Mouse (Mus musculus) neural tube, embryonic 11.5 days (tissue): ENCODE data around the gene Abhd15. TPM values are rescaled to one million over a fixed set of nuclear protein-coding genes. Genes with fewer than 3 reads are reported as not detected.

Source experiments
- ATAC-seq: fragments of 200-750 bp; cut with Nextera tagmentation; 2 replicates; pipeline ENCODE4 v1.8.0; 2017; ENCODE audit warnings: moderate number of reproducible peaks, mild to moderate bottlenecking, moderate TSS enrichment, moderate library complexity; ENCODE audit not compliant: insufficient read depth, low FRiP score, low TSS enrichment
- DNase-seq: peaks from one replicate; pipeline ENCODE4 v3.0.0-alpha.2; 2015; ENCODE audit warnings: low spot score
- H3K27ac ChIP-seq: fragments of 300-500 bp; sonication (generic); 2 replicates; pipeline ENCODE4 v1.5.1; 2014; ENCODE audit warnings: low read depth, mild to moderate bottlenecking, low read length
- H3K27me3 ChIP-seq: fragments of 300-500 bp; sonication (generic); 2 replicates; pipeline ENCODE4 v1.6.1; 2014; ENCODE audit warnings: mild to moderate bottlenecking, low read length, mixed read lengths; ENCODE audit not compliant: control insufficient read depth, insufficient read depth
- H3K36me3 ChIP-seq: fragments of 300-500 bp; sonication (generic); 2 replicates; pipeline ENCODE4 v1.6.1; 2014; ENCODE audit warnings: mild to moderate bottlenecking, low read length, moderate library complexity, mixed read lengths; ENCODE audit not compliant: control insufficient read depth, insufficient read depth
- H3K4me1 ChIP-seq: fragments of 300-500 bp; sonication (generic); 2 replicates; pipeline ENCODE4 v1.6.1; 2014; ENCODE audit warnings: low read length, mixed read lengths; ENCODE audit not compliant: control insufficient read depth, insufficient read depth
- H3K4me2 ChIP-seq: fragments of 300-500 bp; sonication (generic); 2 replicates; pipeline ENCODE4 v1.6.1; 2014; ENCODE audit warnings: low read depth, mild to moderate bottlenecking, moderate library complexity
- H3K4me3 ChIP-seq: fragments of 300-500 bp; sonication (generic); 2 replicates; pipeline ENCODE4 v1.5.1; 2014; ENCODE audit warnings: low read depth, low read length
- H3K9ac ChIP-seq: fragments of 300-500 bp; sonication (generic); 2 replicates; pipeline ENCODE4 v1.6.1; 2014; ENCODE audit warnings: mild to moderate bottlenecking, low read length
- H3K9me3 ChIP-seq: fragments of 300-500 bp; sonication (generic); 2 replicates; pipeline ENCODE4 v1.6.1; 2016; ENCODE audit warnings: low read length; ENCODE audit not compliant: control insufficient read depth
- WGBS: fragments of 180-500 bp; shearing (Covaris S2); extraction: QIAGEN DNeasy Blood & Tissue Kit; methylation state at CpG from one replicate; pipeline ENCODE4 v1.1.7; 2014; 5-methylcytosine and 5-hydroxymethylcytosine counted together
- polyA plus RNA-seq: library from polyadenylated mRNA; unstranded; fragments of >200 nt; fragmentation: Nextera tagmentation; extraction: Ambion mirVana; gene quantifications from 2 replicates; pipeline ENCODE4 v1.2.1, GENCODE M21; 2014

Abhd15 gene
- polyA plus RNA-seq: 2.8 and 4.0 TPM in 2 replicates

DNA sequence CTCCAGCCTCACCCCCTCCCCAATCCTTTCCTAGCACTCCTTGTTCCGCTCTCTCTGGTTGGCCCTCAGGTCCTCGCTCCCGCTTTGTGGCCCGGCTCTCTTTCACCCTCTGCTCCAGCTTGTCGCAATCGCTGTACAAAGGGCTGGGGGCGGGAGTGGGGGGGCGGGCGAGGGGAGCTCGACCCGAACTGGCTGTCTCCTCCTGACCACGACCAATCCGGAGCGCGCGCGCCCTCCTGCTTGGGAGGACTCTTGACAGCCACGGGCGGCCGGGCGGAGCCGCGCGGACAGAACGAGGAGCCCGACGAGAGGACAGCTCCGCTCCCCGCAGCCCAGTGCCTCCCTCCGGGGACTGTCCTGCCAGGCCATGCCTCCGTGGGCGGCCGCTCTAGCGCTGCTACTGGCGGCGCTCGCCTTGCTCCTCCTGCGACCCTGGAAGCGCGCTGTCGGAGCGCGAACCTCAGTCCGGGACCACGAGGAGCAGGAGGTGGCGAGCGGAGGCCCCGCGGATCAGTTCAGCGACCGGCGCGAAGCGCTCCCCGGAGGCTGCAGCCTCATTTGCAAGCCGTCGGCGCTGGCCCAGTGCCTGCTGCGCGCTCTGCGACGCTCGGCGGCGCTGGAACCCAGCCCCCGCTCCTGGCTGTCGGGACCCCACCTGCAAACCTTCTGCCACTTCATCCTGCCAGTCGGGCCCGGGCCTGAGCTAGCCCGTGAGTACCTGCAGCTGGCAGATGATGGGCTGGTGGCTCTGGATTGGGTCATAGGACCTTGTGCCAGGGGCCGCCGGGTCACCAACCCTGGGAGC is at the start of gene Abhd15:
Gene Abhd15 (plus strand): TSS at position 290 of the 805 bp plus-strand sequence.
- H3K36me3 ChIP-seq: no peaks in the 10 kb centered on the region
- under 1% methylated on average over 65 of the region's 72 CpGs for WGBS
- peak; percentile 84 for DNase-seq
- peaks cover 27% of the 10 kb centered on the region for H3K4me1 ChIP-seq
- peak within 1 kb of the TSS; percentile 88 for H3K4me2 ChIP-seq
- H3K9ac ChIP-seq: peak within 1 kb of the TSS; percentile 51
- H3K9me3 ChIP-seq: no peaks in the 10 kb centered on the region
- H3K4me3 ChIP-seq: peak within 1 kb of the TSS; percentile 43
- ATAC-seq: peak; percentile 74
- peaks cover 6% of the 10 kb centered on the region for H3K27me3 ChIP-seq
- H3K27ac ChIP-seq: no peak within 1 kb of the TSS

DNA sequence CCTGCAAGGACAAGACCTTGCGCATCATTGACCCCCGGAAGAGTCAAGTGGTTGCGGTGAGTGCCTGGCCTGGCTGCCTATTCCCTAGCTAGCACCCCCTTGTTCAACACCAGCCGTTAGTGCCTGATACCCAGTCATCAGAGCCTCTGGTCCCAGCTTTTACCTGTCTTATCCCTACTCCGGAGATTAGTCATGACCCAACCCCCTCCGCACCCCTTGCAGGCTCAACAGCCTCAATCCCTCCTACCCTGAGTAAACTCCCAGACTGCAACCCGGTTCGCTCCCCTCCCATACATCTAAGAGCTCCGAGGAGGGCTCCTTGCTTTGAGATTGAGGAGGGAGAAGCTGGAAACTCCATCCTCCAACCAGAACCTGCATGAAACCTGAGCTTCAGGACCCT is 48.4 kb upstream of the Abhd15 start:
- Histone ChIP-seq H3K27me3 (peaks cover 46% of the 10 kb centered on the region), H3K9ac (no peak overlapping the region), H3K9me3 (no peaks in the 10 kb centered on the region), H3K4me1 (no peaks in the 10 kb centered on the region), H3K4me3 (no peak overlapping the region), H3K4me2 (no peak overlapping the region), H3K27ac (no peak overlapping the region), H3K36me3 (no peaks in the 10 kb centered on the region; the same call in 1 of the 2 replicates)
- ATAC-seq: no peak
- no peak for DNase-seq
- 41% methylated on average over 9 of the region's 9 CpGs for WGBS

DNA sequence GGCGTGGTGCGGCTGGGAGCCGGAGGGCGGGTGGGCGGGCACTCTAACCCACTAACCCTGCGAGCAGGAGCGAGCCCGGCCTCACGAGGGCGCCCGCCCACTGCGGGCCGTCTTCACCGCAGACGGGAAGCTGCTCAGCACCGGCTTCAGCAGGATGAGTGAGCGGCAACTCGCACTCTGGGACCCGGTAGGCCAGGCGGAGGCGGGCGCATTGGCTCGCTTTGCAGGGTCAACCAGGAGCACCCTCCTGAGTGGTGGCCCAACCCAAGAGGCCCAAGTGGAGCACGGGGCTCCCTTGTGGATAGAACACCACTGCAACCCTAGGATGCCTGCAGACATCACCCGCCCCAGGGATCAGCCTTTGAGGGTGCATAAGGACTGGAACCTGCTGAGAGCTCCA is 47.8 kb upstream of the Abhd15 start:
- H3K9ac ChIP-seq: no peak overlapping the region
- peaks cover 5% of the 10 kb centered on the region for H3K36me3 ChIP-seq
- H3K27me3 ChIP-seq: peaks cover 40% of the 10 kb centered on the region
- no peak overlapping the region for H3K4me3 ChIP-seq
- peak; percentile 53 for DNase-seq
- no peaks in the 10 kb centered on the region for H3K4me1 ChIP-seq
- WGBS: 4% methylated on average over 25 of the region's 25 CpGs
- H3K4me2 ChIP-seq: no peak overlapping the region
- ATAC-seq: no peak
- no peak overlapping the region for H3K27ac ChIP-seq
- H3K9me3 ChIP-seq: no peaks in the 10 kb centered on the region

DNA sequence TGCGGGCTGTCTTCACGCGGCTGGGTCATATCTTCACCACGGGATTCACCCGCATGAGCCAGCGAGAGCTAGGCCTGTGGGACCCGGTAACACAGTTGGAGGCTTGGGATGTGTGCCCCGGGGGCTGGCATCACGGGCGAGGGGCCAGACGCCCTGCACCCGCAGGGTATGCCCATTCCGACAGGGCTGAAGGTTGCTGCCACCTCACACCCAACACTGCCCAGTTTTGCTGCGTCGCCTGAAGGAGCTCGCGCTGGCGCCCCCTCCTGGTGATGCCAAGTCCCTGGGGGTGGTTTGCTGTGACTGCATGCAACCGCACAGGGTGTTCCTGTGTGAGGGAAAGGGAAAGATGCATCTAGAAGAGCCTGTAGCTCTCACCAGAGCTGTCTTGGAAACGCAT is 47.1 kb upstream of the Abhd15 start:
- Histone ChIP-seq H3K4me2 (no peak overlapping the region), H3K36me3 (peaks cover 9% of the 10 kb centered on the region), H3K27ac (no peak overlapping the region), H3K4me1 (no peaks in the 10 kb centered on the region), H3K9me3 (no peaks in the 10 kb centered on the region), H3K4me3 (no peak overlapping the region), H3K9ac (no peak overlapping the region), H3K27me3 (peaks cover 36% of the 10 kb centered on the region)
- 18% methylated on average over 20 of the region's 20 CpGs for WGBS
- peak; percentile 74 for DNase-seq
- no peak for ATAC-seq

DNA sequence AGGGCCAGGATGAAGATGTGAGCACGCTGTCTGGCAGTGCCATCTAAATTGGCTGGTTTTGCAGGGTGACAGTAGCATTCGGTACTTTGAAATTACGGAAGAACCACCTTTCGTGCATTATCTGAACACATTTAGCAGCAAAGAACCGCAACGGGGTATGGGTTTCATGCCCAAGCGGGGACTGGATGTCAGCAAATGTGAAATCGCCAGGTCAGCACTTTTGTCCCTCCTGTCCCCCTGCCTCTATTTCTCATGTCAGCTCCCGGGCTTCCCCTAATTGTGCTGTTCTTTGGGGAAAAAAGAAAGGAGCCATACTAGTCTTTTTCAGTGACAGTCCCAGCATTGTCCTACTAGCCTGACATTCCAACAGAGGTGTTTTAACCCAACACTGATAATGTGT is 46.5 kb upstream of the Abhd15 start:
- Histone ChIP-seq H3K4me2 (no peak overlapping the region), H3K4me1 (no peaks in the 10 kb centered on the region), H3K9ac (no peak overlapping the region), H3K4me3 (no peak overlapping the region), H3K27ac (no peak overlapping the region), H3K9me3 (no peaks in the 10 kb centered on the region), H3K27me3 (peaks cover 30% of the 10 kb centered on the region), H3K36me3 (peaks cover 9% of the 10 kb centered on the region)
- 83% methylated on average over 9 of the region's 9 CpGs for WGBS
- ATAC-seq (no peak), DNase-seq (no peak)

DNA sequence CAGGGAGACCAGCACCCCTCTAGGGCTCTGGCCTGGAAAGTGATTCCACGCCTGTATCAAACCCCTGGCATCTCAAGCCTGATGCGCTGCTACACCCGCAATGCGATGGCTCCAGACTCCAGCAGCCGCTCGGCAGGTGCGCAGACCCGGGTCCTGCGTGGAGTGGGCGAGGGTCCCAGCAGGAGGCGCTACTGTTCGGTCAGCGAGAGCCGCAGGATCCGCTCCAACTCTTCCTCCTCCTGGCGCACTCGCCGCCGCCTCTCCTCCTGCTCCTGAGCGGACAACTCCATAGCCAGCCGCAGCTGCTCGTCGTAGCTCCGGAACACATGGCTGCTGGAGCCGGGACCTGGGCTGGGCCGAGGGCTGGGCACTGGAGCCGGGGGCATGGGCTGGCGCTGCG is 43.5 kb upstream of the Abhd15 start:
- Histone ChIP-seq H3K27ac (no peak overlapping the region), H3K36me3 (peaks cover 9% of the 10 kb centered on the region), H3K4me1 (no peaks in the 10 kb centered on the region), H3K4me2 (no peak overlapping the region), H3K27me3 (peaks cover 14% of the 10 kb centered on the region), H3K9me3 (no peaks in the 10 kb centered on the region), H3K9ac (no peak overlapping the region), H3K4me3 (no peak overlapping the region)
- 68% methylated on average over 29 of the region's 29 CpGs for WGBS
- ATAC-seq: no peak
- DNase-seq: peak; percentile 11

DNA sequence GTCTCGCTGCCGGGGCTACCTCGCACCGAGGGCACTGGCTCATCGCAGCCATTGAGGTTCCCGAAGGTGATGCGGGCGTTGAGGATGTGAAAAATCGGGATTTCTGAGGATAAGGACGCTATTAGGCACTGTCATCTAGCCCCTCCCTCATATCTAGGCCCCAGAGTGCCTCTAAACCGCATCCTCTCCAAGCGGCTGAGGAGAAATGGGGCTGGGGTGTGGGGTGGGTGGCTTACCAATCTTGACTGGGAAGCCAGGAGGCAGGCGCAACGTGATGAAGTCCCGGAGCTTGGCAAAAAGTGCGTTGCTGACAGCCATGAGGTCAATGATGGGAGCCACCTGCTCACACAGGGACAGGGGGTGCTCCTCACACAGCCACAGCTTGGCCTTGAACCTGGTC is 42.1 kb upstream of the Abhd15 start:
- Histone ChIP-seq H3K27me3 (0 out of 2 replicates have a peak, but pooled peaks cover under 1% of the 10 kb centered on the region), H3K4me1 (no peaks in the 10 kb centered on the region), H3K9ac (no peak overlapping the region), H3K4me2 (no peak overlapping the region), H3K27ac (no peak overlapping the region), H3K9me3 (no peaks in the 10 kb centered on the region), H3K4me3 (no peak overlapping the region), H3K36me3 (peaks cover 9% of the 10 kb centered on the region)
- no peak for ATAC-seq
- no peak for DNase-seq
- 90% methylated on average over 16 of the region's 16 CpGs for WGBS

DNA sequence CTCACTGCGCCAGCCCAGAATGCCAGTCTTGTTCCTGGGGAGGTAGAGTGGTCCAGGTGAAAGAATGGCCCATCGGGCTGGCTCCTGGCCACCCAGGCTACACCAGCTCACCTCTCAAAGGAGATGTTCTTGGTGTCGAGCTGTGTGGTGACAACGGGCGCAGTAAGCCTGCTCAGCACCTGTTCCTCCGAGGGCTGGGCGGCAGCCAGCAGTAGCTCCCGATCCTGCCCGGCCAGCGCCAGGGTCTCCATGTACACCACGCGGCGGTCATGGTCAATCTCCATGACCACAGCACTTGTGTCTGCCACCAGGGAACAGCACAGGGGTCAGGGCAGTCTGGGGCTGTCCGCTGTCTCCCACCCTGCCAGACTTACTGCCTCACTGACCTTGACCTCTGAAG is 38.7 kb upstream of the Abhd15 start:
- H3K4me1 ChIP-seq: no peaks in the 10 kb centered on the region
- no peak overlapping the region for H3K4me2 ChIP-seq
- H3K9ac ChIP-seq: no peak overlapping the region
- H3K27me3 ChIP-seq: no peaks in the 10 kb centered on the region
- no peak overlapping the region for H3K4me3 ChIP-seq
- no peak for ATAC-seq
- no peaks in the 10 kb centered on the region for H3K9me3 ChIP-seq
- H3K27ac ChIP-seq: no peak overlapping the region
- H3K36me3 ChIP-seq: peaks cover 9% of the 10 kb centered on the region
- 98% methylated on average over 14 of the region's 14 CpGs for WGBS
- DNase-seq: no peak

DNA sequence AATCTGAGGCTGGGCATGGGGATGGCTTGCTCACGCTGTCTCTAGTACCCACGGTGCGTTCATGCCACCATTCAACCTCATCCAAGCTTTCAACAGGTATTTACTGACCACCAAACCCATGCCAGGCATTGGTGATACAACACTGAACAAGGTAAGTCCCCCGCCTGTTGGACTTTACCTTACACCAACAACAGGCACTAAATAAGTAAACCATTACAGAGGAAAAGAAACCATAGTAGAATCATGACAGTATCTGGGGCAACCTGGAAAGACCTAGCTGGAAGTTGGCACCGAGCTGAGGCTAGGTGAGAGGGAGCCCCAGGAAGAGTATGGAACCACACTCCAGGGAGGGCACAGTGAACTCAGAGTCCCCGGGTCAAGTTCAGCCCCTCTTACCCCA is 38.0 kb upstream of the Abhd15 start:
- H3K4me3 ChIP-seq: no peak overlapping the region
- 94% methylated on average over 6 of the region's 6 CpGs for WGBS
- no peaks in the 10 kb centered on the region for H3K27me3 ChIP-seq
- H3K27ac ChIP-seq: no peak overlapping the region
- H3K9ac ChIP-seq: no peak overlapping the region
- no peaks in the 10 kb centered on the region for H3K4me1 ChIP-seq
- H3K36me3 ChIP-seq: peaks cover 7% of the 10 kb centered on the region
- H3K4me2 ChIP-seq: no peak overlapping the region
- DNase-seq (no peak), ATAC-seq (no peak)
- H3K9me3 ChIP-seq: no peaks in the 10 kb centered on the region
